Mouse (Mus musculus) neural tube, embryonic 14.5 days (tissue): ENCODE results near the gene Adgre5. TPM values are rescaled to one million over a fixed set of nuclear protein-coding genes. Genes with fewer than 3 reads are reported as not detected.

Experiments
- ATAC-seq: fragments of 200-750 bp; cut with Nextera tagmentation; 2 replicates; pipeline ENCODE4 v1.8.0; 2017; ENCODE audit warnings: low read depth, mild to moderate bottlenecking, moderate TSS enrichment, moderate library complexity
- H3K27ac ChIP-seq: fragments of 300-500 bp; sonication (generic); 2 replicates; pipeline ENCODE4 v1.5.1; 2014; ENCODE audit warnings: low read depth, mild to moderate bottlenecking, control low read depth, low read length, moderate library complexity, mixed read lengths
- H3K27me3 ChIP-seq: fragments of 300-500 bp; sonication (generic); 2 replicates; pipeline ENCODE4 v1.6.1; 2014; ENCODE audit warnings: low read length; ENCODE audit not compliant: control insufficient read depth, insufficient read depth
- H3K36me3 ChIP-seq: fragments of 300-500 bp; sonication (generic); 2 replicates; pipeline ENCODE4 v1.6.1; 2014; ENCODE audit warnings: low read length, mixed read lengths; ENCODE audit not compliant: control insufficient read depth, insufficient read depth
- H3K4me1 ChIP-seq: fragments of 300-500 bp; sonication (generic); 2 replicates; pipeline ENCODE4 v1.6.1; 2014; ENCODE audit warnings: low read length; ENCODE audit not compliant: control insufficient read depth, insufficient read depth
- H3K4me2 ChIP-seq: fragments of 300-500 bp; sonication (generic); 2 replicates; pipeline ENCODE4 v1.6.1; 2014; ENCODE audit warnings: mild to moderate bottlenecking, low read depth, low read length, control low read depth
- H3K4me3 ChIP-seq: fragments of 300-500 bp; sonication (generic); 2 replicates; pipeline ENCODE4 v1.5.1; 2014; ENCODE audit warnings: low read depth, low read length, control low read depth, mixed read lengths
- H3K9ac ChIP-seq: fragments of 300-500 bp; sonication (generic); replicated peaks from 2 replicates; pipeline ENCODE4 v1.6.1; 2014; ENCODE audit warnings: low read depth, mild to moderate bottlenecking, control low read depth, low read length, mixed read lengths
- H3K9me3 ChIP-seq: fragments of 300-500 bp; sonication (generic); 2 replicates; pipeline ENCODE4 v1.6.1; 2016; ENCODE audit warnings: low read length; ENCODE audit not compliant: control insufficient read depth
- WGBS: fragments of 180-500 bp; shearing (Covaris S2); extraction: QIAGEN DNeasy Blood & Tissue Kit; methylation state at CpG from one replicate; pipeline ENCODE4 v1.1.7; 2014; 5-methylcytosine and 5-hydroxymethylcytosine counted together
- polyA plus RNA-seq: library from polyadenylated mRNA; unstranded; fragments of >200 nt; fragmentation: Nextera tagmentation; extraction: Ambion mirVana; gene quantifications from 2 replicates; pipeline ENCODE4 v1.2.1, GENCODE M21; 2014

Gene Adgre5
- polyA plus RNA-seq, 1 experiment from 2014 or later = 8.8 TPM

DNA sequence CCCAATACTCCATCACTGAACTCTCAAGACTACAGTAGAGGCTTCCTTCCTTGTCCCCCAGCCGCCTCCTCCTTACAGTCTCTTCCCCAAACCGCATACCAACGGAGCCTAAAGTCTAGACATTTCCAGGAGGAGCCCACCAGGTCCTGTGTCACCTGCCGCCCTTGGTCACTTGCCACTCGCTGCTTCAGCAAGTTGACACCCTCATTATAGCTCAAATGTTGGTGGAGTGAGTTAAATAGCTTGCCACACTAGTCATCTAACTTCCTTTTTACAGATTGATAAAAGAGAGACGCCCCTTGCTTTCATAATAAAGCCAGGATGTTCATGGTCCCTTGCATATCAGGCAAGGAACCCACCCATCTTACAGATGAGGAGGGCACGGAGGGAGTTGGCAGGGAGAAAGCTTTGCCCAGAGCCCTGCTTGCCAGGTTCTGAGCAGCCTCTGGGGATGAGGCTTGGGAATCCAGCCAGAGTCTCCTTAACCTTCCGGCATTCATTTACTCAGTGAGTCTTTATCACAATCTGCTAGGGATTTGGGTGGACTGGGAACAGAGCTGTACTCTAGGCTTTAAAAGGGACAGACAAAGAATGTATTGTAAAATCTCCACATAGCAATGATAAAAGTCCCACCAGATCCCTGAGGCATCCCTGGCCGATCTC is 40.6 kb downstream of the Adgre5 start:
- Histone ChIP-seq H3K27ac (no peak overlapping the region), H3K4me2 (no peak overlapping the region), H3K4me1 (peaks cover 17% of the 10 kb centered on the region), H3K27me3 (no peaks in the 10 kb centered on the region), H3K4me3 (no peak overlapping the region), H3K36me3 (no peaks in the 10 kb centered on the region), H3K9me3 (no peaks in the 10 kb centered on the region), H3K9ac (no peak overlapping the region)
- WGBS = 77% methylated on average over 9 of the region's 9 CpGs
- ATAC-seq = no peak

DNA sequence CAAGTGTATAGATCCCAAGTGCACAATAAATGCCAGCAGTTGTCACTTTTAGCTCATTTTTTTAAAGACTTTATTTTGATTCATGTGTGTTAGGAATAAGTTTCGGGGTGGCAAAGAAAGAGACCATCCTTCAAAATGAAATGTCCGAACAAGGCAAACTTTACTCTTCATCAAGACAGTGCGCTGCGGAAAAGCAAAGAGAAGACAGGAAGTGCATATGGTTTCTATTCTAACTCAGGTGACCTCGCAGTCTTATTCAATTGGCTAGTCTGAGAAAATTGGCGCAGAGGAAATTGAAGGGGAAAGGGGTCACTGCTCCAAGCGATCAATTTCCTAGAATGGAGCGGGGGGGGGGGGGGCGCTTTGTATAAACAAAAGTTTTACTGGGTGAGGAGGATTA is 41.6 kb downstream of the Adgre5 start:
- no peaks in the 10 kb centered on the region for H3K9me3 ChIP-seq
- peaks cover 17% of the 10 kb centered on the region for H3K4me1 ChIP-seq
- H3K4me2 ChIP-seq = peak overlapping the region; percentile 86
- no peaks in the 10 kb centered on the region for H3K36me3 ChIP-seq
- no peaks in the 10 kb centered on the region for H3K27me3 ChIP-seq
- peak overlapping the region; percentile 91 for H3K4me3 ChIP-seq
- 43% methylated on average over 9 of the region's 9 CpGs for WGBS
- H3K27ac ChIP-seq = 0 out of 2 replicates have a peak overlapping the region, but pooled peaks have one; percentile 22
- H3K9ac ChIP-seq = peak overlapping the region; percentile 95
- no peak for ATAC-seq

DNA sequence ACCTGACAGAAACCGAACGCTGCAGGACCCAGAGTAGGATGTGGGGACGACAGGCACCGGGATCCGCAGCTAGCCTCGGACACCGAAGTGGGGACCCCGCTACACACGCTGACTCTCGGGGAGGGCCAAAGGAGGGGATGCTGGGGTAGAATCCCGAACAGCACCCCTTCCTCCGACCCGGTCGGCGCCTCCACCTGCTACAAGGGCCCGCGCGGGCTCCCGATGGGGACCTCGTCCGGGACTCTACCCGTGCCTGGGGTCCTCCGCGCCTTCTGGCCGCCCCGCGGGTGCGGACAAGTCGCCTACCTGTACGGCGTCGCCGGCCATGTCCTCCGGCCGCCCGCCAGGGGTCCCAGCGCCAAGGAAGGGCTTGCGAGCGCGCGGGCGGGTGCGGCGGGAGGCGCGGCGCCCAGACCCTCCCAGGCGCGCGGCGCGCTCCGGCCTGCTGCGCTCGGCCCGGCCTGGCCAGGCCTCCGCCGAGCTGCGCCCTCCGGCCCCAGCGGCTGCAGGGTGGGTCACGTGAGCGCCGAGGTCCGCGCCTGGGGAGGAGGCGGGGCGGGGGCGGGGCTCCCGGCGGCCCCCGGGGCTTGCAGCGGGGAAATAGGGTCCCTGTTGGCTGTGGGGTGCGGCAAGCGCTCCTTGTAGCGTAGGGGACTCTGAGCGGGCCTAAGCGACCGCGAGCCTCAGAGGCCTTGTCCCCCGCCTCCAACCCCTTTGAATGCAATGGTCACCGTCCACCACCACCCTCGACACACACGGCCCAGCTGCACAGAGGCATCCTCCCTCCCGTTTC is 42.3 kb downstream of the Adgre5 start, which contains the start of gene Pkn1:
TSS of gene Pkn1 (minus strand) at position 519 of the 793 bp plus-strand sequence.
- H3K4me3 ChIP-seq = peak within 1 kb of the TSS; percentile 91
- peak; percentile 87 for ATAC-seq
- H3K27me3 ChIP-seq = no peaks in the 10 kb centered on the region
- WGBS = under 1% methylated on average over 62 of the region's 85 CpGs
- H3K27ac ChIP-seq = peak within 1 kb of the TSS; percentile 22; the same call in 1 of the 2 replicates
- H3K9ac ChIP-seq = peak within 1 kb of the TSS; percentile 95
- H3K36me3 ChIP-seq = no peaks in the 10 kb centered on the region
- H3K9me3 ChIP-seq = no peaks in the 10 kb centered on the region
- peak within 1 kb of the TSS; percentile 86 for H3K4me2 ChIP-seq
- peaks cover 17% of the 10 kb centered on the region for H3K4me1 ChIP-seq

DNA sequence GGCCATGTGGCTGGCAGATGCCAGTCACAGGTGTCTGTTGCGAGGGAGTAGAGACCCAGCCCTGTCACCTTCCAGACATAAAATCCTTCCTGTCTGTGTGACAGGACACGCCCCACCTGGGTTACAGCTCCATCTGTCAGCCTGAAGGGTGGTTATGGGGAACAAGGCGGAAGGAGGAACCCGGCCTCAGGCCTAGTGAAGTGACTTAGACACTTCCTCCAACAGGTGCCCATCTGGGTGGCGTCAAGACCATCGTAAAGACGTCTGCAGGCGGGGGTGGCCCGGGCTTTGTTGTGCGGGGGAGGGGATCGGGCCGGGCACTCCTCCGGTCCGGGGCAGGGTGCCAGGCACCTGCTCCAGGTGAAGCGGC is 42.9 kb downstream of the Adgre5 start:
- Histone ChIP-seq H3K27ac (peak overlapping the region; percentile 22; the same call in 1 of the 2 replicates), H3K4me1 (peaks cover 17% of the 10 kb centered on the region), H3K27me3 (no peaks in the 10 kb centered on the region), H3K9me3 (no peaks in the 10 kb centered on the region), H3K4me3 (peak overlapping the region; percentile 91), H3K9ac (peak overlapping the region; percentile 95), H3K4me2 (peak overlapping the region; percentile 86), H3K36me3 (no peaks in the 10 kb centered on the region)
- 3% methylated on average over 15 of the region's 15 CpGs for WGBS
- peak; percentile 23; the same call in 1 of the 2 replicates for ATAC-seq

DNA sequence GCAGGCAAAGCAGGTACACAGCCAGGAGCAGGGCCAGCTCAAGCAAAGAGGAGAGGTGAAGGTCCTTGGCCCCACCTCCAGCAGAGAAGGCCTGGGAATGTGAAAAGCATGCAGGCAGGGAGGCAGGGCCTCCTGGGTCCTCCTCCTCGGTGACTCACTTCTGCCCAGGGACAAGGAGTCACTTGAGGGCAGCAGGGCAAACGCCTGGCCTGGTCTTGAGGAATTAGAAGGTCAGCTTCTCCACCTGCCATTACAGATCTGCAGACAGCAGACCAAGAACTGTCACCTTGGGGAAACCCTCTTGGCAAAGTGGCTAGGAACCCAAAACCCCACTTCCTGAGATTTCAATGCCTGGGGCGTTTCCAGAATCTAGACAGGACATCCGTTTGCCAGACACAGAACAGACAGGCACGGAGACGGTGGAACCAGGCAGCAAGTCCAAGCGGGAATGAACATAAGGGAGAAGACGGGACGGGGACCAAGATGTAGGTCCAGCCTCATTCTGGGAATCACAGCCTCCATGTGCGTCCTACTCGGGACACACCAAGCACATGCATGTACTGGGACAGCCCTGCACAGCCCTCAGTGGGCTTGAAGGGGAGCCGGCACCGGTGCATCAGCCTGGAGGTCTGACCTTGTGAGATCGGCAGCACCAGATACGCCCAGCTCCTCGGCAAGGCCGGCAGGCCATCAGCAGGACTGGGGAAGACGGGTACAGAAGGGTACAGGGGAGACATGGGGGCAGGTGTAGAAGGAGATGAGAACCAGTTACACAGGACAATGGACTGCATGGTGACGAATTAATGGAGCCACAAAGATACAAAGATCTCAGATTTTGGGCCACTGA is 43.5 kb downstream of the Adgre5 start:
- Histone ChIP-seq H3K9me3 (no peaks in the 10 kb centered on the region), H3K4me1 (peaks cover 17% of the 10 kb centered on the region), H3K27ac (no peak overlapping the region), H3K4me3 (peak overlapping the region; percentile 91), H3K4me2 (peak overlapping the region; percentile 86), H3K36me3 (no peaks in the 10 kb centered on the region), H3K27me3 (no peaks in the 10 kb centered on the region), H3K9ac (peak overlapping the region; percentile 95; the same call in 1 of the 2 replicates)
- 67% methylated on average over 19 of the region's 19 CpGs for WGBS
- 0 out of 2 replicates have a peak, but pooled peaks have one; percentile 4 for ATAC-seq

DNA sequence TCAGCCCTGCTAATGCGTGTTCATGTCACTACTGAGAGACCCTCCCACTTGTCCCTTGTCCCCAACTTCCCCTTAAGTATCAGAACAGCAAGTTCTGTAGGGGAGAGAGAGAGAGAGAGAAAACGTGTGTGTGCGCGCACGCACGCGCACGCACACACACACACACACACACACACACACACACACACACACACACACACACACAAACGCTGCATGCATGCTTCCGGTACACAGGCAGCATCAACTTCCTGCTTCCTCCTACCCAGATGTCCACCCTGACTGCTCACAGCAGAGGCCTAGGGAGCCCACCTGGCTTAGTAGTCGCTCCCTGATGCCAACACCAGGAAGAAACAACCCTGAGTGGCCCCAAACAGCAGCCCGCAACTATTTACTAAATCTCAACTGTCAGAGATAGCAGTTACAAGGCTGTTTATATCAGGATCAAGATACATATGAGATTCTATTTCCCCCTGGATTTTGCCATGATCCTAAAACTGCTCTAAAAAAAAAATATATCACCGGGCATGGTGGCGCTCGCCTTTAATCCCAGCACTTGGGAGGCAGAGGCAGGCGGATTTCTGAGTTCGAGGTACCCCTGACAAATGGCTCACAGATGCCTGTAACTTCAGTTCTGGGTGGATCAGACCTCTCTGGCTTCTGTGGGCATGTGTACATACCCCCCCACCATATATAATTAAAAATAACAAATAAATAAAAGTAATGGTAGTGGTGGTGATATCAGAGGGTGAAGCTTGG is 45.6 kb downstream of the Adgre5 start:
- WGBS = 80% methylated on average over 17 of the region's 17 CpGs
- Histone ChIP-seq H3K27me3 (no peaks in the 10 kb centered on the region), H3K9ac (no peak overlapping the region), H3K4me1 (peaks cover 17% of the 10 kb centered on the region), H3K27ac (no peak overlapping the region), H3K9me3 (no peaks in the 10 kb centered on the region), H3K4me3 (no peak overlapping the region), H3K36me3 (peaks cover 19% of the 10 kb centered on the region), H3K4me2 (no peak overlapping the region)
- ATAC-seq = no peak

DNA sequence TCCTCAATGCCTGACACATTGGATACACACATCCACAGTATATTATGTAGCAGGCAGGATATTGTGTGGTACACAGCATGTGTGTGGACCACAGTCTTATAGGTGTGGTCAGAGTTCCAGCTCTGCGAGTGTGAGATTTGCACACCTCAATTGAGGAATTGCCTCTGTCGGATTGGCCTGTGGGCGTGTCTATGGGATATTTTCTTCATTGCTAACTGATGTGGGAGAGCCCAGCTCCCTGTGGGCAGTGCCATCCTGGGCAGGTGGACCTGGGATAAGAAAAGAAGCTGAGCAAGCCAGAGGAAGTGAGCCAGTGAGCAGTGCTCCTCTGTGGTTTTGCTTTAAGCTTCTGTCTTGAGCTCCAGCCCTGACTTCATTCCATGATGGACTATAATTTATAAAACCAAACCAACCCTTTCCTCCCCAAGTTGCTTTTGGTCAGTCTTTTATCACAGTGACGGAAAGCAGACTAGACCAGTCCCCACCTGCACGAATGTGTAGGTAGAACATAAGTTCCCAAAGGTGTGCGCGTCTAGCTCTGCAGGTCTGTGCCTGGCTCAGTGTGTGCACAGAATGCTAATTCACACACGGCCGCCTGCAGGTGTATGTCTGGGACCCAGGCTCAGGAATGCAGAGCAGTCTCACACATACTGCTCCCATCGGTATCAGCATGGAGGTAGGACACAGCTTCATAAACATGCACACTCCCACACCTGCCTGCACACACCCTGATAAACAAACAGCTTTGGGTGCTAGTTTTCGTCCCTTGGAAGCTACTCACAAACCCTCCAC is 46.6 kb downstream of the Adgre5 start:
- H3K36me3 ChIP-seq = peaks cover 19% of the 10 kb centered on the region
- no peak overlapping the region for H3K4me3 ChIP-seq
- H3K9me3 ChIP-seq = no peaks in the 10 kb centered on the region
- H3K27me3 ChIP-seq = no peaks in the 10 kb centered on the region
- no peak overlapping the region for H3K27ac ChIP-seq
- WGBS = 88% methylated on average over 11 of the region's 11 CpGs
- no peak overlapping the region for H3K4me2 ChIP-seq
- ATAC-seq = no peak
- H3K9ac ChIP-seq = no peak overlapping the region
- peaks cover 15% of the 10 kb centered on the region for H3K4me1 ChIP-seq
